Mouse (Mus musculus) liver, embryonic 14.5 days (tissue): ENCODE data around the gene Naaladl2.

ENCODE experiments used
- CTCF ChIP-seq: IDR thresholded peaks from 2 replicates; pipeline ENCODE4 v1.5.1; 2016; ENCODE audit warnings: antibody characterized with exemption, low read depth, control low read depth
- EP300 ChIP-seq: IDR thresholded peaks from 2 replicates; pipeline ENCODE4 v1.6.1; 2016; ENCODE audit warnings: antibody characterized with exemption, low read depth

- TF ChIP-seq CTCF (no peak), EP300 (no peak)
These were observed 35.1 kb downstream of the Naaladl2 start for GRCm38 (mm10) chr3:25108997-25109396.
